In genomic region chr19:59401304-59401703, GRCm38 (mm10) we compare ENCODE assay signal across 15 mouse cellular contexts. TPM values are rescaled to one million over a fixed set of nuclear protein-coding genes. Genes with fewer than 3 reads are reported as not detected.
"Had no signal": no experiment of that assay in that cellular context is flagged by ENCODE, and none has a peak within 500 bp of the region (broad histone marks: within the 10 kb centered on the region; RNA-seq: fewer than 3 reads in every experiment).

No protein-coding gene starts in this region.

- H3K36me3 ChIP-seq: limb, embryonic 12.5 days; midbrain, embryonic 13.5 days; neural tube, embryonic 12.5 days had no signal

- H3K9me3 ChIP-seq: limb, embryonic 12.5 days; midbrain, embryonic 13.5 days; neural tube, embryonic 12.5 days had no signal

- H3K9ac ChIP-seq: limb, embryonic 12.5 days; liver, embryonic 14.5 days; midbrain, embryonic 13.5 days; neural tube, embryonic 12.5 days had no signal

- H3K27ac ChIP-seq: layer of hippocampus, adult 2 months; limb, embryonic 12.5 days; liver, embryonic 14.5 days; midbrain, embryonic 13.5 days; neural tube, embryonic 12.5 days had no signal

- ATAC-seq: intestine, postnatal 0 days; midbrain, embryonic 13.5 days had no signal

- H3K4me2 ChIP-seq: limb, embryonic 12.5 days; midbrain, embryonic 13.5 days; neural tube, embryonic 12.5 days had no signal

- H3K4me1 ChIP-seq: midbrain, embryonic 13.5 days; neural tube, embryonic 12.5 days had no signal

- H3K4me3 ChIP-seq: layer of hippocampus, adult 2 months; limb, embryonic 12.5 days; midbrain, embryonic 13.5 days; myocyte; neural tube, embryonic 12.5 days had no signal

- DNase-seq: kidney, adult 8-10 months; kidney, postnatal 36 days; liver; lung, adult 18-20 months; right cerebral cortex, postnatal 14 days; thymus, postnatal 25 days had no signal

RNA-seq across cellular contexts. Expression of gene Emx2, which starts 56.9 kb away (rescaled TPM):
- polyA plus RNA-seq: intestine, postnatal 0 days; lung, embryonic 16.5 days; myocyte; spleen, adult 2 months had no signal
